Mouse (Mus musculus): ENCODE measurements around the gene Myom3. TPM values are rescaled to one million over a fixed set of nuclear protein-coding genes. Genes with fewer than 3 reads are reported as not detected.

The Myom3 gene
- polyA plus RNA-seq, 1 experiment from 2014 or later, result 0.09 TPM

DNA sequence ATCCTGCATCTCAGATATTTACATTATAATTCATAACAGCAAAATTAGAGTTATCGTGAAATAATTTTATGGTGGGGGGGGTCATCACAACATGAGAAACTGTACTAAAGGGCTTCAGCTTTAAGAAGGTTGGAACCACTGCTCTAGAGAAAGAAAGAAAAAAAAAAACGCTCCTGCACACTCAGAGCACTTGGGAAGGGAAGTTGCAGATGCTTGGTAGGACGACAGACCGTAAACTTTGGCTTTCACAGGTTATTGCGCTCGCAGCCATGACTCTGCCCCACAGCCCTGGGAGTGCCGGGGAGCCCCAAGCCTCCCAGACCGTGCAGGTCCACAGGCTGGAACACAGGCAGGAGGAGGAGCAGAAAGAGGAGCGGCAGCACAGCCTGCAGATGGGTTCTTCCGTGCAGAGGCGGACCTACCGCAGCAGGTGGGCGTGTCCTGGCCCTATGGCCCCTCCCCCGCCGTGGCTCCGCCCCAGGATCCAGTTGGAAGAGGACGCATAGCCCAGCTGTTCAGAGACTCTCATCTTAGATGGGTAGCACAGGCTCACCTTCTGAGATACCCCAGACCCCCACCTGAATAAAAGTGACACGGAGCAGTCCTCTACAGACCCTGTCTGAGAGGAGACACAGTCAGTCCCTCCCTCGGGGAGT is 2.9 kb downstream of the Myom3 start:
- H3K4me2 ChIP-seq, result peak overlapping the region; percentile 52
- no peaks in the 10 kb centered on the region for H3K9me3 ChIP-seq (replicated peaks)
- H3K27me3 ChIP-seq, result 0 out of 2 replicates have a peak, but pooled peaks cover 13% of the 10 kb centered on the region
- no peaks in the 10 kb centered on the region for H3K4me1 ChIP-seq
- ATAC-seq, result no peak
- H3K9ac ChIP-seq, result no peak overlapping the region
- H3K4me3 ChIP-seq, result peak overlapping the region; percentile 23
- H3K27ac ChIP-seq, result no peak overlapping the region
- WGBS, result 10% methylated on average over 19 of the region's 19 CpGs
- no peaks in the 10 kb centered on the region for H3K36me3 ChIP-seq (ENCODE audit: poor library complexity, severe bottlenecking)

DNA sequence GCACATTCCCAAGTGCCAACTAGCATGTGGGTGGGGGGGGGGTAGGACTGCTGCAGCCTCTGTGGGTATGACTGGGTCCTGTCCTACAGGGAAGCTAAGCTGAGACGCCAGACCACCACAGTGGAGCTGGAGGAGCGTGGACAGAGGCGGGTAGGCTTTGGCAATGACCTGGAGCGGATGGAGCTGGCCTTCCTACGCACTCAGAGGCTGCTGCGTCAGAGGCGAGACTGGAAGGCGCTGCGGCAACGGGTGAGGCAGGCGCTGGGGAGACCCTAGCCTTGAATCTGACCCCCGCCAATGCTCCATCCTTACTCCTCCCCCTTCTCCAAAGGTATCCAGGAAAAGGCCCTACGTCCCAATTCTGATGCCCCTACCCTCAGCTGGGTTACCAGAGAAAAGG is 5.2 kb downstream of the Myom3 start:
- H3K9ac ChIP-seq, result no peak overlapping the region
- no peak overlapping the region for H3K27ac ChIP-seq
- H3K4me1 ChIP-seq, result no peaks in the 10 kb centered on the region
- H3K4me2 ChIP-seq, result no peak overlapping the region
- WGBS, result 91% methylated on average over 13 of the region's 13 CpGs
- H3K4me3 ChIP-seq, result no peak overlapping the region
- no peaks in the 10 kb centered on the region for H3K36me3 ChIP-seq (ENCODE audit: poor library complexity, severe bottlenecking)
- ATAC-seq, result no peak
- no peaks in the 10 kb centered on the region for H3K9me3 ChIP-seq (replicated peaks)
- 0 out of 2 replicates have a peak, but pooled peaks cover 5% of the 10 kb centered on the region for H3K27me3 ChIP-seq

DNA sequence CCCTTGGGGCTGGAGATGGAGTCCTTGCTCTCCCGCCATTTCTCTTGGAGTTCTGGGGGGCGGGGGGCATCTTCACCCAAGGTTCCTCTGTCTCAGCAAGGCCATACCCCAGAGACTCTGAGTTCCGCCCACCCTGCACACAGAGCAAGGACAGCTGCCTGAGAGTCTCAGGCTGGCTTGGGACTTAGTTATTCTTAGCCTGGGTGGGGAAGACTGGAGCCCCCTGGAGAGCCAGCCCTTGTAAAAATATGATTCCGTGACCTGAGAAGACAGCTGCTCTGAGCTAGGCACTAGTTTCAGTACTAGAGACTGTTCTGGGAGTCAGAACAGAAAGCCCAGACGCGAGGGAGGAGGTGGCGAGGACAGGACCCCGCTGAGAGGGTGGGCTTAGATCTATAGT is 6.2 kb downstream of the Myom3 start:
- 0 out of 2 replicates have a peak, but pooled peaks cover 3% of the 10 kb centered on the region for H3K27me3 ChIP-seq
- no peak for ATAC-seq
- no peak overlapping the region for H3K27ac ChIP-seq
- no peaks in the 10 kb centered on the region for H3K36me3 ChIP-seq (ENCODE audit: poor library complexity, severe bottlenecking)
- H3K9me3 ChIP-seq (replicated peaks), result no peaks in the 10 kb centered on the region
- no peaks in the 10 kb centered on the region for H3K4me1 ChIP-seq
- WGBS, result 83% methylated on average over 8 of the region's 8 CpGs
- H3K4me3 ChIP-seq, result no peak overlapping the region
- H3K9ac ChIP-seq, result no peak overlapping the region
- no peak overlapping the region for H3K4me2 ChIP-seq

DNA sequence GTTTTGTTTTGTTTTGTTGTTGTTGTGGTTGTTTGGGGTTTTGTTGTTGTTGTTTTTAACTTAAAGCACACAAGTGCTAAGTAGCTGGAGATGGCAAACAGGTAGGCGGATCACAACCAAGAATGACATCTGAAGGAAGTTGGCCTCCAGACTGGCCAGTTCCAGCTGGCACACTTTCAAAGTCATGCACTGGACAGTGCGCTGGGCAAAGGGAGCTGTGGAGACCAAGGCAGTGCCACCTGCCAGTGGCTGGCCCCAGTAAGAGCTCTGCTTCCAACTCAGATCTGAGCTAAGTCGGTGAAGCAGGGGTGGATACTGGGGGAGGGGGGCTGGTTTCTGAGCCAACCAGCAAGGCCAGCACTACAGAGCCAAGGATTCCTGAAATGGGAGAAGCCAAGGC is 7.5 kb downstream of the Myom3 start:
- no peak for ATAC-seq
- 80% methylated on average over 3 of the region's 3 CpGs for WGBS
- Histone ChIP-seq H3K9ac (no peak overlapping the region), H3K27me3 (no peaks in the 10 kb centered on the region), H3K36me3 (ENCODE audit: poor library complexity, severe bottlenecking) (no peaks in the 10 kb centered on the region), H3K4me2 (no peak overlapping the region), H3K4me3 (no peak overlapping the region), H3K4me1 (no peaks in the 10 kb centered on the region), H3K9me3 (replicated peaks) (no peaks in the 10 kb centered on the region), H3K27ac (no peak overlapping the region)

DNA sequence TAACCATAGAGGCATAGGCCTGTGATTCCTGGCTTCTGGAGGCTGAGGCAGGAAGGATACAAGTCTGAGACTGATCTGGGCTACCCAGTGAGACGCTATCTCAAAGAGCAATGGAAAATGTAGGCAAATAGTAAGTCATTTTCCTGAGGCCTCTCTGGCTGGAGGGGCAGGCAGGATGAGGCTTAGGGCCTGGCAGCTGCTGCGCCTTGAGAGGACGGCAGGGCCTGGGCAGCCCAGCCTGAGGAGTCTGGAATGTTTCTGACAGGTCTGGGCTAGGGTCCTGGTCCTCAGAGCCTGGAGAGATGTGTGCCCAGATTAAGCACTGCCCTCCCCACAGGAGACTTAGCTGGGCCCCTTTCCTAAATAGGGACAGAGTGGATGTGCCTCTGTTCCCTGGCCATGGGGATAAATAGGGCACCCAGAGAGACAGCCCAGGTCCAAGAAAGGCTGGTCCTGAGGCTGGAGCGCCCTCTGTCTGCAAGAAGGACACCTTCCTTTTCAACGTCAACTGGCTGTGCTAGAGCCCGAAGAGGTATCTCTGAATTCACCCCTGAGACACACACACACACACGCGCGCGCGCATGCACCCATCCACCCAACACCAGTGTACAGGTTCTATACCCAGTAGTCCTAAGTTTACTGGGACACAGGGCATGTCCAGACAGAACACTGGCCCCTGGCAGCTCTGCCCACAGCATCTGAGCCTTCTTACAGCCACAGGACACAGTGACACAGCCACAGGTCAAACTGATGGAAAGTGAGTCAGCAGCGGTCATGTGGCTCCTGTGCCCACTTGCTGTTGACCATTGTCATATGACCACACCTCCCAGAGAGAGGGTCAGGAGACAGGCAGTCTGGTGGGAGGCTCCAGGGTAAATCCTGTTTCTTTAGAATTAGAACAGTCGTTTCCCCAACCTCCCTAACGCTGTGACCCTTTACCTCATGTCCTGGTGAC is 9.3 kb downstream of the Myom3 start:
- H3K4me3 ChIP-seq, result no peak overlapping the region
- H3K27ac ChIP-seq, result no peak overlapping the region
- no peaks in the 10 kb centered on the region for H3K4me1 ChIP-seq
- WGBS, result 62% methylated on average over 14 of the region's 14 CpGs
- H3K4me2 ChIP-seq, result no peak overlapping the region
- H3K36me3 ChIP-seq (ENCODE audit: poor library complexity, severe bottlenecking), result no peaks in the 10 kb centered on the region
- H3K27me3 ChIP-seq, result no peaks in the 10 kb centered on the region
- H3K9ac ChIP-seq, result no peak overlapping the region
- no peak for ATAC-seq
- H3K9me3 ChIP-seq (replicated peaks), result no peaks in the 10 kb centered on the region

DNA sequence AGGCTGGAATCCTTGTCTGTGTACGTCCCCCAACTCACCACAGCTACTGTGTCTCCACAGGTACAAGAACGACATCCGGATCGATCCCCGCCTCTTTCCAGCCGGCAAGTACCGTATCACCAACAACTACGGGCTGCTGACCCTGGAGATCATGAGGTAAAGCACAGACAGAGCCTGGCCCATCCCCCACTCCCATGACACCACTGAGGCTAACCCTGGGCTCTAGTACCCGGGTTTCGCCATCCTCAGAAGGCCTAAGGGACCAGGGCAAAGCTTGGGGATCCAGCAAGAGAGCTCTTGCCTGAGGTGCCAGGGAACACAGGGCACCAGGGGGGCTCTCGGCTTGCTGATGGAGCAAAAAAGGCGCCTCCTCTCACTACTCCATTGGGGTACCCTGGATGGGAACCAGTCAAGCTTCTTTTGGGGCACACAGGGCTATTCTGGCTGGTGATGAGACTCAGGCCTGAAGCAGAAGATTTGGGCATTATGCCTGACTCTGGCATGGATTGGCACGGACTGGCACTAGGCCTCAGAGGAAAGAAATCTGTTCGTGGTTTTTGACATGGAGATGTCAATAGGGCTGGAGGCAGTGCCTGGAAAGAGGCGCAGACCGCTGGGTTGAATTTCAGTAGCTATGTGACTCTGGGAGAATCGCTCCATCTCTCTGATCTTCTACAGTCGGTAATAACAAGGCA is 11.2 kb downstream of the Myom3 start:
- no peak overlapping the region for H3K4me3 ChIP-seq
- no peaks in the 10 kb centered on the region for H3K4me1 ChIP-seq
- ATAC-seq, result no peak
- H3K9ac ChIP-seq, result no peak overlapping the region
- H3K9me3 ChIP-seq (replicated peaks), result no peaks in the 10 kb centered on the region
- H3K27ac ChIP-seq, result no peak overlapping the region
- WGBS, result 86% methylated on average over 18 of the region's 18 CpGs
- H3K4me2 ChIP-seq, result no peak overlapping the region
- no peaks in the 10 kb centered on the region for H3K27me3 ChIP-seq
- no peaks in the 10 kb centered on the region for H3K36me3 ChIP-seq (ENCODE audit: poor library complexity, severe bottlenecking)

DNA sequence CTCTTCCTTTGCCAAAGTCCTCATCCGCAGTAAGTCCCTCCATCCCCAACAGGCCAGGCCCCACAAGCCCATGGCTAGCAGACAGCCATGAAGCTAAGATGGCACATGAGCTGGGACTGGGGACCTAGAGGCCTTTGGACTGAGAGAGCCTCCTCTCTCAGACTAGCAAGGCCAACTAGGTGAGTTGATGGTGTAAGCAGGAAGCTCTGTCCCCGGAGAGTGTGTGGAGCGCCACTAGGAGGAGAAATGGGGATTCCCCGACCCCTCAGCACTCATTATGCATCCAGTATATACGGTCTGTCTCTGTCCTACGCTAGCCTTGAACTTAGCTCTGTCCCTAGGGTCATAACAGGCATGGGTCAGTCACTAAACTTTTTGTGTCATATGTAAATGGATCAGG is 12.1 kb downstream of the Myom3 start:
- no peaks in the 10 kb centered on the region for H3K4me1 ChIP-seq
- no peak overlapping the region for H3K4me2 ChIP-seq
- no peaks in the 10 kb centered on the region for H3K9me3 ChIP-seq (replicated peaks)
- H3K36me3 ChIP-seq (ENCODE audit: poor library complexity, severe bottlenecking), result no peaks in the 10 kb centered on the region
- H3K27ac ChIP-seq, result no peak overlapping the region
- no peaks in the 10 kb centered on the region for H3K27me3 ChIP-seq
- whole genome bisulfite sequencing, result 93% methylated on average over 6 of the region's 6 CpGs
- ATAC-seq, result no peak
- no peak overlapping the region for H3K9ac ChIP-seq
- no peak overlapping the region for H3K4me3 ChIP-seq

DNA sequence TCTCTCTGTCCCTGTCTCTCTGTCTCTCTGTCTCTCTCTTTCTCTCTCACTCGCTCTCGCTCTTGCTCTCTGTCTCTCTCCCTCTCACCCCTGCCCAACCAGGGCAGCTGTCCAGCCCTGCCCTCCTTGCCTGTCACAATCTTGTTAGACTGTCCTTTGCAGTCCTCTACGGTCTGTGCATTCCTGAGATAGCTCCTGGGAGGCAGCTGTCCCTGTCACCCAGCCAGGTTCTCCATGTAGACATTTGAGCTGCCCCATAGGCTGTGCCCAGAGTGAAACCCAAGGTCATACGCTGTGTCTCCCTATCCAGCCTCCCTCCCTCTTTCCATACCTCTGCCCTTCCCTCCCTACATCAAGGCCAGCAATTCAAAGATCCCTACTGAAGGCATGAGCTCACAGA is 13.2 kb downstream of the Myom3 start:
- no peak overlapping the region for H3K4me2 ChIP-seq
- no peak overlapping the region for H3K4me3 ChIP-seq
- H3K9me3 ChIP-seq (replicated peaks), result no peaks in the 10 kb centered on the region
- 81% methylated on average over 4 of the region's 4 CpGs for WGBS
- no peak for ATAC-seq
- H3K27ac ChIP-seq, result no peak overlapping the region
- H3K4me1 ChIP-seq, result no peaks in the 10 kb centered on the region
- H3K9ac ChIP-seq, result no peak overlapping the region
- H3K36me3 ChIP-seq (ENCODE audit: poor library complexity, severe bottlenecking), result no peaks in the 10 kb centered on the region
- H3K27me3 ChIP-seq, result no peaks in the 10 kb centered on the region

DNA sequence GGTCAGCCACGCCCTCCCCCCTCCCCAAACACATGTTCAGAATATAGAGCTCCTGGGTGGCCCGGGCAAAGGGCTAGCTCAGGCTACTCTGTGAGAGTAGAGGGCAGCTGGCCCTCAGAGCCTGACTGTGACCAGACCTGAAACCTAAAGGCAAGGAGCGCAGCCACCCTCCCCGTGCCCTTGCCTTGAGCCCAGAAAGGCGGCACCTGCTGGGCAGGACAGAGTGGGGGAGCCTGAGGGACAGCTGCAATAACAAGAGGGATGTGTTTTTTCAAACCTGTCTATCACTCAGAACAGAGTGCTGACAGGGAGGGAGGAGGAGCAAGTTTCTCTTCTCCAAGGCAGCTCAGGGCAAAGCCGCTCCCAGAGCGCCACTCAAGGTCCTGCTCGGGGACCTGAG is 15.0 kb downstream of the Myom3 start:
- no peak for ATAC-seq
- WGBS, result 78% methylated on average over 8 of the region's 8 CpGs
- Histone ChIP-seq H3K4me1 (no peaks in the 10 kb centered on the region), H3K9me3 (replicated peaks) (no peaks in the 10 kb centered on the region), H3K27me3 (no peaks in the 10 kb centered on the region), H3K9ac (no peak overlapping the region), H3K36me3 (ENCODE audit: poor library complexity, severe bottlenecking) (no peaks in the 10 kb centered on the region), H3K27ac (no peak overlapping the region), H3K4me2 (no peak overlapping the region), H3K4me3 (no peak overlapping the region)

DNA sequence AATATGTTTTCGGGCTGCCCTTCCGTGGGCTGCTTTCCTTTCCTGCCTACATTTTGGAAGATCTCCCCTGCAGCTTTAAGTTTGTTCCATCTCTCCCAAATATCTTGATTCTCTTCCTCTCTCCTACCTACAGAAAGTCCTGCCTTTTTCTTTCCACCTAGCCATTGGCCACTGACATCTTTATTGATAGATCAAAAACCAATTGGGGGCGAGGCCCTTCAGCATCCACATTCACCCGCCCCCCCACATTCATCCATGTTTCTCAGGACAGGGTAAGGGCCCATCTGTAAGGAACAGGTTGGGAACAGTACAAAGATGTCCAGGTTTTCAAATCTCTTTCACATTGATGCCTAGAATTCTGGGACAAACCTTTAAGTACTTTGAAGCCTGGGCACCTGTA is 17.3 kb downstream of the Myom3 start:
- no peak overlapping the region for H3K9ac ChIP-seq
- no peaks in the 10 kb centered on the region for H3K27me3 ChIP-seq
- ATAC-seq, result no peak
- no peaks in the 10 kb centered on the region for H3K36me3 ChIP-seq (ENCODE audit: poor library complexity, severe bottlenecking)
- no peak overlapping the region for H3K27ac ChIP-seq
- H3K4me2 ChIP-seq, result no peak overlapping the region
- H3K9me3 ChIP-seq (replicated peaks), result no peaks in the 10 kb centered on the region
- H3K4me1 ChIP-seq, result no peaks in the 10 kb centered on the region
- no peak overlapping the region for H3K4me3 ChIP-seq
- WGBS, result 83% methylated on average over 4 of the region's 4 CpGs

DNA sequence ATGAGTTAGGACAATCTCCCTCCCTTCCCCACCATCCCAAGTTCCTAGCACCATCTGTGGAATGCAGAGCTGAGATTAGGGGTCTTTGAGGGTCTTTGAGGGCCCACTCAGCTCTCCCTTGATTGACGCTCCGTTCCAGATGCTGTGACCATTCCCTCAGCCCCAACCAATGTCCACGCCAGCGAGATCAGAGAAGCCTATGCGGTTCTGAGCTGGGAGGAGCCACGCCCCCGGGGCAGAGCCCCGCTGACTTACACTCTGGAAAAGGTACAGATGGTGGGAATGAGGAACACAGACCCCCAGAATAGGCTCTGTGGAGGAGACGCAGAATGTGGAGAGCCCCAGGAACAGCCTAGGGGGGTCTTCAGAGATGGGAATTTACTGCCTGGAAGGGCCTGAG is 20.1 kb downstream of the Myom3 start:
- Histone ChIP-seq H3K36me3 (ENCODE audit: poor library complexity, severe bottlenecking) (no peaks in the 10 kb centered on the region), H3K27ac (no peak overlapping the region), H3K4me2 (no peak overlapping the region), H3K4me1 (no peaks in the 10 kb centered on the region), H3K9me3 (replicated peaks) (no peaks in the 10 kb centered on the region), H3K4me3 (no peak overlapping the region), H3K27me3 (no peaks in the 10 kb centered on the region), H3K9ac (no peak overlapping the region)
- ATAC-seq, result no peak
- 73% methylated on average over 9 of the region's 9 CpGs for WGBS

DNA sequence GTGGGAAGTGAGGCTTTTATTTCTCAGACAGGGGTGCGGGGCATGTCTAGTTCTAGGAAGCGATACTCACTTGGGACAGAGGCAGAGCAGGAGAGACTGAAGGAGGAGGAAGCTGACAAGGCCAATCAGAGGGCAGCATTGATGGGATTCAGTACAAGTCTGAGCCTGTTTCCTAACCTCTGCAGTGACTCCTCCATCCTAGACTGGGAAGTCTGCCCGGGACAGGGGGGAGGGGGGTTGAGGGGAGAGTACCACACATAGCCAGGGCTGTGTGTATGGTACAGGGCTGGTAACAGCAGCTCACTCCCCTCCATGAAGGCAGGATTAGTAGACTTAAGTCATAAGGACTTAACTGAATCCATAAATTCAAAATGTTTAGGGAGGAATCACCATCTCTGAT is 20.7 kb downstream of the Myom3 start:
- ATAC-seq, result no peak
- Histone ChIP-seq H3K27ac (no peak overlapping the region), H3K4me1 (no peaks in the 10 kb centered on the region), H3K4me3 (no peak overlapping the region), H3K36me3 (ENCODE audit: poor library complexity, severe bottlenecking) (no peaks in the 10 kb centered on the region), H3K9me3 (replicated peaks) (no peaks in the 10 kb centered on the region), H3K27me3 (no peaks in the 10 kb centered on the region), H3K4me2 (no peak overlapping the region), H3K9ac (no peak overlapping the region)
- 70% methylated on average over 3 of the region's 3 CpGs for WGBS
